Comparison of ENCODE assay signal across 14 mouse cellular contexts in genomic region chr9:21978398-21979128, GRCm38 (mm10). TPM values are rescaled to one million over a fixed set of nuclear protein-coding genes. Genes with fewer than 3 reads are reported as not detected.
DNase-seq lines count a peak whose midpoint lies in the region; ATAC-seq lines count a peak whose summit lies in the region.
"Had no signal": no experiment of that assay in that cellular context is flagged by ENCODE, and none has a peak within 500 bp of the region (broad histone marks: within the 10 kb centered on the region; RNA-seq: fewer than 3 reads in every experiment).

No protein-coding gene starts in this region.

- ATAC-seq in erythroblast, adult 5-6 weeks (replicated peaks; ENCODE audit: low FRiP score, poor library complexity, severe bottlenecking), result peak; percentile 27
- ATAC-seq: forebrain, embryonic 16.5 days; inflammation-experienced regulatory T-cells, adult 6 months had no signal

- DNase-seq in kidney, adult 18-20 months, result peak; percentile 28
- no peak for DNase-seq in kidney, postnatal 10 days
- peak; percentile 67 for DNase-seq in ES-CJ7 (ENCODE audit: low read depth, low spot score)
- DNase-seq in kidney, postnatal 36 days, result peak; percentile 55 to 56
- DNase-seq in lung, postnatal 14 days, result no peak
- no peak for DNase-seq in layer of hippocampus, adult 18-20 months (ENCODE audit: low spot score in 2 of 2)
- DNase-seq: right cerebral cortex, adult 18-20 months had no signal

RNA-seq across cellular contexts. Expression of gene Rgl3, which starts 10.7 kb away (rescaled TPM):
- not detected in 2 replicates for total RNA-seq in erythroblast, adult 5-6 weeks (2015; ENCODE audit: low replicate concordance)
- not detected in 2 replicates for total RNA-seq in erythroblast, adult 5-6 weeks (2017; ENCODE audit: low replicate concordance)
- 1 to 10 TPM; 2.2 to 2.6 TPM for total RNA-seq in layer of hippocampus, adult 18-20 months (2021)
- total RNA-seq: megakaryocyte, adult 5-6 weeks had no signal

RNA-seq across cellular contexts. Expression of gene Epor, which starts 15.3 kb away (rescaled TPM):
- total RNA-seq in erythroblast, adult 5-6 weeks (2015; ENCODE audit: low replicate concordance), result 68.1 and 70.3 TPM in 2 replicates
- 70.3 and 91.0 TPM in 2 replicates for total RNA-seq in erythroblast, adult 5-6 weeks (2017; ENCODE audit: low replicate concordance)
- 1 to 10 TPM; 9.0 to 9.1 TPM for total RNA-seq in layer of hippocampus, adult 18-20 months (2021)

RNA-seq across cellular contexts. Expression of gene Swsap1, which starts 23.0 kb away (rescaled TPM):
- total RNA-seq in erythroblast, adult 5-6 weeks (2015; ENCODE audit: low replicate concordance), result 0.58 and 1.5 TPM in 2 replicates
- total RNA-seq in erythroblast, adult 5-6 weeks (2017; ENCODE audit: low replicate concordance), result 3.8 and 6.6 TPM in 2 replicates
- total RNA-seq in layer of hippocampus, adult 18-20 months (2021), result 10 to 100 TPM; 13.3 to 13.7 TPM

RNA-seq across cellular contexts. Expression of gene Ccdc151, which starts 23.9 kb away (rescaled TPM):
- 4.2 TPM in 1 of 2 replicates, not detected in the other for total RNA-seq in erythroblast, adult 5-6 weeks (2015; ENCODE audit: low replicate concordance)
- 0.84 and 0.85 TPM in 2 replicates for total RNA-seq in erythroblast, adult 5-6 weeks (2017; ENCODE audit: low replicate concordance)
- 1 to 10 TPM; 8.6 to 8.9 TPM for total RNA-seq in layer of hippocampus, adult 18-20 months (2021)
- total RNA-seq: gastrocnemius, adult 8-10 months; heart, adult 8-10 months; heart, postnatal 10 days; megakaryocyte, adult 5-6 weeks had no signal

RNA-seq across cellular contexts. Expression of gene Prkcsh, which starts 24.0 kb away (rescaled TPM):
- 13.1 and 13.4 TPM in 2 replicates for total RNA-seq in erythroblast, adult 5-6 weeks (2015; ENCODE audit: low replicate concordance)
- total RNA-seq in erythroblast, adult 5-6 weeks (2017; ENCODE audit: low replicate concordance), result 20.2 and 25.0 TPM in 2 replicates
- total RNA-seq in layer of hippocampus, adult 18-20 months (2021), result 100 to 1,000 TPM; 106 to 115 TPM

Comparison
In these comparisons a context has a peak if more than half of its experiments do, and no peak if none do; other contexts are left out.
1. DNase-seq: peak in kidney, adult 18-20 months (single experiment), ES-CJ7 (single experiment) and kidney, postnatal 36 days (2 of 2); none in kidney, postnatal 10 days (single experiment), lung, postnatal 14 days (single experiment) and layer of hippocampus, adult 18-20 months (0 of 2).
2. RNA of gene Epor, which starts 15.3 kb away (total RNA-seq): 68.1 to 91.0 TPM in erythroblast, adult 5-6 weeks; 9.0 to 9.1 TPM in layer of hippocampus, adult 18-20 months; every median in the first group is over 4 times any median in the second.